Mouse (Mus musculus) forebrain, embryonic 16.5 days (tissue): ENCODE data around the gene Rbm20. TPM values are rescaled to one million over a fixed set of nuclear protein-coding genes. Genes with fewer than 3 reads are reported as not detected.

Source experiments
- ATAC-seq: fragments of 200-750 bp; cut with Nextera tagmentation; 2 replicates; pipeline ENCODE4 v1.8.0; 2017; ENCODE audit warnings: mild to moderate bottlenecking, moderate library complexity
- H3K27ac ChIP-seq: fragments of 300-500 bp; sonication (generic); 2 replicates; pipeline ENCODE4 v1.5.1; 2014; ENCODE audit warnings: low read length, control low read depth
- H3K27me3 ChIP-seq: fragments of 300-500 bp; sonication (generic); replicated peaks from 2 replicates; pipeline ENCODE4 v1.6.1; 2014; ENCODE audit warnings: low read length; ENCODE audit not compliant: control insufficient read depth, insufficient read depth
- H3K36me3 ChIP-seq: fragments of 300-500 bp; sonication (generic); 2 replicates; pipeline ENCODE4 v1.6.1; 2014; ENCODE audit not compliant: control insufficient read depth, insufficient read depth
- H3K4me1 ChIP-seq: fragments of 300-500 bp; sonication (generic); replicated peaks from 2 replicates; pipeline ENCODE4 v1.6.1; 2014; ENCODE audit warnings: low read length; ENCODE audit not compliant: control insufficient read depth, insufficient read depth
- H3K4me2 ChIP-seq: fragments of 300-500 bp; sonication (generic); 2 replicates; pipeline ENCODE4 v1.6.1; 2014; ENCODE audit warnings: mild to moderate bottlenecking, low read length, control low read depth
- H3K4me3 ChIP-seq: fragments of 300-500 bp; sonication (generic); replicated peaks from 2 replicates; pipeline ENCODE4 v1.5.1; 2014; ENCODE audit warnings: mild to moderate bottlenecking, low read length, control low read depth
- H3K9ac ChIP-seq: fragments of 300-500 bp; sonication (generic); replicated peaks from 2 replicates; pipeline ENCODE4 v1.6.1; 2014; ENCODE audit warnings: low read depth, low read length, control low read depth
- H3K9me3 ChIP-seq: fragments of 300-500 bp; sonication (generic); 2 replicates; pipeline ENCODE4 v1.6.1; 2016; ENCODE audit warnings: low read length; ENCODE audit not compliant: control insufficient read depth
- WGBS: fragments of 180-500 bp; shearing (Covaris S2); extraction: QIAGEN DNeasy Blood & Tissue Kit; methylation state at CpG from one replicate; pipeline ENCODE4 v1.1.7; 2014; 5-methylcytosine and 5-hydroxymethylcytosine counted together
- polyA plus RNA-seq: library from polyadenylated mRNA; unstranded; fragments of >200 nt; fragmentation: Nextera tagmentation; extraction: Ambion mirVana; gene quantifications from 2 replicates; pipeline ENCODE4 v1.2.1, GENCODE M21; 2015

Rbm20 gene
- polyA plus RNA-seq, 1 experiment from 2014 or later = 3.9 TPM

DNA sequence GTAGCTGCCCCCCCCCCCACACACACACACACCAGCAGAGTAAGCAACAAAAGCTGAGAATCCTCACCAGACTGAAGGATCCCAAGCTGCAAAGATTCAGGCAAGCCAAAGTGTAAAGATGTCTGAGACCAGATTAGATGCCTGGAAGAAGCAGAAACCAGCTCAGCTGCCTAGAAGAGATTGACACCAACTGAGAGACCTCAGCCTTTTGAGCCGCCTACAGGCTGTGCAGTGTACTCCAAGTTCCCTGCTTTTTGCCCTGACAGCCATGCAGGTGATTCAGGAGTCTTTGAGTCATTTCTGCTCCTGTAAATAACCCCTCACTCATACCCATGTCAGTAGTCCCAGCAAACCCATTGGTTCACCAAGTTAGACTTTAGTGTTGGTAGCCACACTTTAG lies 203.4 kb downstream of the Rbm20 start:
- ATAC-seq = no peak
- peaks cover 1% of the 10 kb centered on the region; the same call in 1 of the 2 replicates for H3K4me1 ChIP-seq
- H3K36me3 ChIP-seq = no peaks in the 10 kb centered on the region
- H3K4me2 ChIP-seq = no peak overlapping the region
- no peak overlapping the region for H3K27ac ChIP-seq
- H3K9me3 ChIP-seq = no peaks in the 10 kb centered on the region
- no peaks in the 10 kb centered on the region for H3K27me3 ChIP-seq
- H3K9ac ChIP-seq = no peak overlapping the region
- no peak overlapping the region for H3K4me3 ChIP-seq
- WGBS = 73% methylated on average over 1 of the region's 1 CpGs

DNA sequence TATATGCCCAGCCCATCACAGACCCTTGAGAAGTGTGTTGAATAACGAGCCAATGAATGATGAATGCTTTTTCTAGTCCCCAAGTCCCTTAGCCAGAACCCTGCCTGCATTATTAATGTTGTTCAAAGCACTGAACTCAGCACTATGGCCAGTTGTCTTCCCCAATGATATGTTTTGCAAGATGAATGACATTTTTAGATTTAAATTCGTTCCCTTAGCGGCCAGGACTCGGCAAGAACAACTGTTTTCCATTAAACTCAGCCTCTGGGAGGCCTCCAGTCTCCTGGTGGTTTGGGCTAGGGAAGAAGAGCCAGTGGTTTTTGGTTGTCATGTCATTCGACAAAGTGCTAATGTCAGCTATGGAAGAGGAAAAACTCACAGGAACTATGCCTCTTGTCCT lies 204.7 kb downstream of the Rbm20 start:
- no peak overlapping the region for H3K27ac ChIP-seq
- H3K9ac ChIP-seq = no peak overlapping the region

DNA sequence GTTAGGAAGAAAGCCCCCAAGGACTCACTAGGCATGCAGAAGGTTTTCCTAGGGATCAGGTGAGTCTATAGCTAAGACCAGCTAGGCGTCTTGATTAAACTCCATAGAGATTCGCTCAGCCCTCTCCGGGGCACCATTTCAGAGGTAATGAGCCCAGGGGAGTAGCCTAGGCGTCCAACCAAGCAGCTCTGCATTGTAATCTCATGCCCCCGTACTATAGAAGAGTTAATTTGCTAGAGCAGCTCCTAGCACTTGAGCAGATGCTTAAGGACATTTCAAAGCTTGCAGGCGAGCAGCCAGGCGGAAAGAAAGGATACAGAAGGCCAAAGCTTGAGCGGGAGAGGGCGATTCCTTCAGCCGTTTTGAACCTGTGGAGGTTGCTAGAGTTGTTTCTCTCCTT lies 208.3 kb downstream of the Rbm20 start:
- H3K4me3 ChIP-seq = no peak overlapping the region
- H3K27me3 ChIP-seq = no peaks in the 10 kb centered on the region
- H3K4me1 ChIP-seq = peaks cover 6% of the 10 kb centered on the region; the same call in 1 of the 2 replicates
- no peak overlapping the region for H3K4me2 ChIP-seq
- 11% methylated on average over 10 of the region's 10 CpGs for WGBS
- no peaks in the 10 kb centered on the region for H3K9me3 ChIP-seq
- H3K27ac ChIP-seq = no peak overlapping the region
- no peak for ATAC-seq
- no peak overlapping the region for H3K9ac ChIP-seq
- H3K36me3 ChIP-seq = no peaks in the 10 kb centered on the region

More for the DNA sequence above, 204.7 kb downstream of the Rbm20 start:
- no peak for ATAC-seq
- H3K4me1 ChIP-seq = peaks cover 3% of the 10 kb centered on the region; the same call in 1 of the 2 replicates
- H3K4me2 ChIP-seq = no peak overlapping the region
- no peaks in the 10 kb centered on the region for H3K27me3 ChIP-seq
- H3K4me3 ChIP-seq = no peak overlapping the region
- 73% methylated on average over 5 of the region's 5 CpGs for WGBS
- H3K9me3 ChIP-seq = no peaks in the 10 kb centered on the region
- H3K36me3 ChIP-seq = no peaks in the 10 kb centered on the region

DNA sequence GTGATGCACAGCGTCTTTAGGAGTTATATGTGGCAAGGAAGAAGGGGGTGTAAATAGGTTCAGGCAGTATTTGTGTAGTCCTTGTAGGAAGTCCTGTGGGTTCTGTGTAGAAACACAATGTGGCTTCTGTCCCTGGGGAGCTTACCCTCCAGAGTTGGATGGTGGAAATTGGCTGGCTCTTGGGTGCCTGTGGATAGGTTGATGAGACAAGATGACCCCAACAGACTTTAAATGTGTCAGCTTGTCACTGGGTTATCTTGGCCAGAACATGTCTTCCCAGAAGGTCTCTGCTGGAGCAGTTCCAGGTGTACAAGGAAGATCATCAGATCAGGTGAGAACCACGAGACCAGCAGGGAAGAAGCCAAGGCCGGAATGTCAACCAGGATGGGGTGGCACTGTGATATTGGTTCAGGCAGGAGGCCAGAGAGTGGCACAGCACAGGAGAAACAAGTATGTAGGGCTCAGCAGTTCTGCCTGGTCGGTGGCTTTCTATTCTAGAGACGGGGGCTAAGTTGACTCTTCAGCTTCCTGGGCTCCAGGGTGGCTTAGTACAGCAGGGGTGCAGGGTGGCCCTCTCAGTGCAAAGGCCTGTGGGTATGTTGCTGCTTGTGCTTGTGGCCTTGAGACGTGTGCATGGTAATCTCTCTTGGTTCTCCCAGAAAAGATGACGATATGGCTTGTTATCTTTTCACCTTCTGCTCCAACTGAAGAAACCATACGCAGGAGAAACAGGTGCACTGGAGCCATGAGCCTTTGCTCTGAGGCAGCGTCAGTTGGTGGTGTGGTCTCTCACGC lies 209.7 kb downstream of the Rbm20 start:
- Histone ChIP-seq H3K9ac (no peak overlapping the region), H3K27ac (no peak overlapping the region), H3K27me3 (no peaks in the 10 kb centered on the region), H3K4me2 (no peak overlapping the region), H3K4me1 (peaks cover 6% of the 10 kb centered on the region), H3K36me3 (no peaks in the 10 kb centered on the region), H3K4me3 (no peak overlapping the region), H3K9me3 (no peaks in the 10 kb centered on the region)
- no peak for ATAC-seq
- WGBS = 91% methylated on average over 10 of the region's 10 CpGs

DNA sequence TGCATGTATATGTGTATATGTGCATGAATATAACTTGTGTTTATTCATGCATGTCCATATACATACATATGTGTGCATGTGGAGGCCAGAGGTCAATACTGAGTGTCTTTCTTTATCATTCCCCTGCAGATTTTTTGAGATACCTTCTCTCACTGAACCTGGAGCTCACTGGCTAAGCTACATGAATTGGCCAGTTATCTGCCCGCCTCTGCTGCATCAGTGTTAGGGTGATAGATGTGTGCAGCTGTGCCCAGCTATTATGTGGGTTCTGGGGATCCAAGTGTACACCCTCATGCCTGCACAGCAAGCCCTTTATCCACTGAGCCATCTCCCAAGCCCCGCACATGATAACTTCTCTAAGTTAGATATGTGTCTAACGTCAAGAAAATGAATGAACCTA lies 210.7 kb downstream of the Rbm20 start:
- Histone ChIP-seq H3K9ac (no peak overlapping the region), H3K4me2 (no peak overlapping the region), H3K36me3 (no peaks in the 10 kb centered on the region), H3K27ac (no peak overlapping the region), H3K9me3 (no peaks in the 10 kb centered on the region), H3K4me1 (peaks cover 7% of the 10 kb centered on the region), H3K27me3 (no peaks in the 10 kb centered on the region), H3K4me3 (no peak overlapping the region)
- 91% methylated on average over 3 of the region's 3 CpGs for WGBS
- ATAC-seq = no peak

DNA sequence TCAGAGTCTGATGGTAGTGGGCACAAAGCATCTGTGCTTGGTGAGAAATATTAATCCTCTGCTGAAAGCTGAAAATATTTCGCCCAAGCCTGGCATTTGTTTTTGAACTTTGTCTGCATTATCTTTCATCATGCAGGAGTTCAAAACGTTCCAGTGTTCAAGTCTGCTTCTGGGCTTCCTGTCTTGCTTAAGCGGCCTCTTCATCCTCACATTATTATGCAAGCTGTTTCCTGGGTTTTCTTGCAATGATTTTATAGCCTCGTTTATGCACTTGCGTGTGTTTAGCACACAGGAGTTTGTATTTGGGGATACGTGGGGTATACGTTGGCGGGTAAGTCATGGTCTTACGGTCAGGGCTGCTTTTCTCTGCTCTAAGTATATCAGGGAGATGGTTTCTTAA lies 211.2 kb downstream of the Rbm20 start:
- 82% methylated on average over 9 of the region's 9 CpGs for WGBS
- H3K4me3 ChIP-seq = no peak overlapping the region

DNA sequence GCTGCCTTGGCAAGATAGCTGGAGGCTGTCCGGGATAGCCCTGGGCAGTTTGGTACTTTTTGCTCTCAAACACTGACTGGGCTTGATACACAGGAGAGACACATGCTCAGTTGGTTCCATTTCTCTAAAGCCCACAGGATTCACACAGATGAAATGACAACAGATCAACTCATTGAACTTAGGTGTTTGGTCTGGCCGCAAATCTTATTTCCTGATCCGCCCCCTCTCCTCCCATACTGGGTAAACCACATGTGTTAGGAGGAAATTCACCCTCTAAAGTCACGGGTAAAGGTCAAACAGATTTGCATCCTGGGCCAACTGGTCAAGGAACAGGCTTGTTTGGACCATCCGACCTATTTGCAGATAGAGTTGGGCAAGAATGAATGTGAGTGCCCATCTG lies 212.4 kb downstream of the Rbm20 start:
- H3K27me3 ChIP-seq = no peaks in the 10 kb centered on the region
- no peak overlapping the region for H3K9ac ChIP-seq
- H3K4me3 ChIP-seq = no peak overlapping the region
- no peak for ATAC-seq
- H3K36me3 ChIP-seq = no peaks in the 10 kb centered on the region
- no peak overlapping the region for H3K4me2 ChIP-seq
- H3K4me1 ChIP-seq = peaks cover 8% of the 10 kb centered on the region
- 86% methylated on average over 5 of the region's 5 CpGs for WGBS
- no peak overlapping the region for H3K27ac ChIP-seq
- H3K9me3 ChIP-seq = no peaks in the 10 kb centered on the region

More for the DNA sequence above, 211.2 kb downstream of the Rbm20 start:
- Histone ChIP-seq H3K36me3 (no peaks in the 10 kb centered on the region), H3K4me2 (no peak overlapping the region), H3K27ac (no peak overlapping the region), H3K27me3 (no peaks in the 10 kb centered on the region), H3K9ac (no peak overlapping the region), H3K9me3 (no peaks in the 10 kb centered on the region), H3K4me1 (peaks cover 8% of the 10 kb centered on the region)
- ATAC-seq = no peak

DNA sequence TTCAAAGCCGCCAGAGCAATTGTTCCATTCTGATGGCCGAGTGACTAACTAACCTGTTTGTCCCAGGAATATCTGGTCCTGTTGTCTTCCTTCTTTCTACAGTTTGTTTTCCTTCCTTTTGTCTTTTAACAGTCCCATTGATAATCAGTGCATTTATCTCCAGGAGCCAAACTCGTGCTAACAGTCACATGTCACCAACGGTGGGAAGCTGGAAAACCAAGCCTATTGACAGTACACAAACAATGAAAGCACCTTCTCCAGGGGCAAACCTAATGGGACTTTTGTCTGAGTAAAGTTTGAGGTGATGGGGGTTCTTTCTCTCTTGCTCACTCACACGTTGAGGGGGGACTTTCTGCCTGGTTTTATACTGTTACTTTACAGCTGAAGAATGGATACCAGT lies 213.2 kb downstream of the Rbm20 start:
- WGBS = 51% methylated on average over 5 of the region's 5 CpGs
- Histone ChIP-seq H3K4me2 (no peak overlapping the region), H3K4me3 (no peak overlapping the region), H3K9me3 (no peaks in the 10 kb centered on the region), H3K36me3 (no peaks in the 10 kb centered on the region), H3K4me1 (peaks cover 8% of the 10 kb centered on the region), H3K27me3 (no peaks in the 10 kb centered on the region), H3K9ac (no peak overlapping the region), H3K27ac (no peak overlapping the region)
- ATAC-seq = no peak

DNA sequence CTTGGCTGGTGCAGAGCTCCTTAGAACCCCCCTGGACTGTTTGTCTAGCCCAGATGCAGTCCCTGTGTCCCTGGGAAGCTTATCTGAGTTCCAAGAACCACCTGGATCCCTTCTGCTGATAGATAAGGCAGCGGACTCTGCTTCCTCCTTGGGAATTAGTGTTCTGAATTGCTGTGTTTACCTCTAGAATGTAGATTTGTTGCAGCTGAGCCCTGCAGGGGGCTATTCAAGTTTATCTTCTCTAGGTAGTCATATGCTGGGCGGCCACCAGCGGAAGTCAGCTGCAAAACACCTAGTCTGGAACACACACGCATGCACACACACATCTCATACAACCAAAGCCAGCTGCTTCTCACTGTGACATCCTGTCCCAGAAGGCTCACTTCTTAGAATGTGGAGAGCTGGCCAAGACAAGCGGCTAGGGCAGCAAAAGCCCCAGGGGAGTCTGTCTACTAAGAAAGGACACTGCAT lies 213.7 kb downstream of the Rbm20 start:
- Histone ChIP-seq H3K9me3 (no peaks in the 10 kb centered on the region), H3K4me3 (no peak overlapping the region), H3K4me2 (no peak overlapping the region), H3K36me3 (no peaks in the 10 kb centered on the region), H3K9ac (no peak overlapping the region), H3K27me3 (no peaks in the 10 kb centered on the region), H3K4me1 (peaks cover 5% of the 10 kb centered on the region), H3K27ac (no peak overlapping the region)
- ATAC-seq = no peak
- 75% methylated on average over 5 of the region's 5 CpGs for WGBS
